Mouse (Mus musculus) heart, embryonic 16.5 days (tissue): ENCODE data around the gene Qrich2. TPM values are rescaled to one million over a fixed set of nuclear protein-coding genes. Genes with fewer than 3 reads are reported as not detected.

Experiments used
- ATAC-seq: fragments of 200-750 bp; cut with Nextera tagmentation; replicated peaks from 2 replicates; pipeline ENCODE4 v1.8.0; 2017; ENCODE audit warnings: moderate number of reproducible peaks; ENCODE audit not compliant: insufficient read depth, low FRiP score; ENCODE audit errors: extremely low read depth
- H3K27ac ChIP-seq: fragments of 300-500 bp; sonication (generic); 2 replicates; pipeline ENCODE4 v1.5.1; 2014; ENCODE audit warnings: mild to moderate bottlenecking, low read length, control low read depth, moderate library complexity
- H3K27me3 ChIP-seq: fragments of 300-500 bp; sonication (generic); 2 replicates; pipeline ENCODE4 v1.6.1; 2014; ENCODE audit warnings: low read length, mixed read lengths; ENCODE audit not compliant: control insufficient read depth, insufficient read depth
- H3K36me3 ChIP-seq: fragments of 300-500 bp; sonication (generic); 2 replicates; pipeline ENCODE4 v1.6.1; 2014; ENCODE audit not compliant: control insufficient read depth, insufficient read depth
- H3K4me1 ChIP-seq: fragments of 300-500 bp; sonication (generic); 2 replicates; pipeline ENCODE4 v1.6.1; 2014; ENCODE audit warnings: low read length, mixed read lengths; ENCODE audit not compliant: control insufficient read depth, insufficient read depth
- H3K4me2 ChIP-seq: fragments of 300-500 bp; sonication (generic); 2 replicates; pipeline ENCODE4 v1.6.1; 2014; ENCODE audit warnings: low read depth, mild to moderate bottlenecking, control low read depth, low read length
- H3K4me3 ChIP-seq: fragments of 300-500 bp; sonication (generic); 2 replicates; pipeline ENCODE4 v1.5.1; 2014; ENCODE audit warnings: mild to moderate bottlenecking, control low read depth, low read length
- H3K9ac ChIP-seq: fragments of 300-500 bp; sonication (generic); 2 replicates; pipeline ENCODE4 v1.6.1; 2014; ENCODE audit warnings: low read length, control low read depth
- H3K9me3 ChIP-seq: fragments of 300-500 bp; sonication (generic); replicated peaks from 2 replicates; pipeline ENCODE4 v1.6.1; 2016; ENCODE audit warnings: low read length; ENCODE audit not compliant: control insufficient read depth
- WGBS: fragments of 180-500 bp; shearing (Covaris S2); extraction: QIAGEN DNeasy Blood & Tissue Kit; methylation state at CpG from one replicate; pipeline ENCODE4 v1.1.7; 2014; 5-methylcytosine and 5-hydroxymethylcytosine counted together
- polyA plus RNA-seq: library from polyadenylated mRNA; unstranded; fragments of >200 nt; fragmentation: Nextera tagmentation; extraction: Ambion mirVana; gene quantifications from 2 replicates; pipeline ENCODE4 v1.2.1, GENCODE M21; 2015

Gene Qrich2
- polyA plus RNA-seq, 1 experiment from 2014 or later = 0.07 TPM

DNA sequence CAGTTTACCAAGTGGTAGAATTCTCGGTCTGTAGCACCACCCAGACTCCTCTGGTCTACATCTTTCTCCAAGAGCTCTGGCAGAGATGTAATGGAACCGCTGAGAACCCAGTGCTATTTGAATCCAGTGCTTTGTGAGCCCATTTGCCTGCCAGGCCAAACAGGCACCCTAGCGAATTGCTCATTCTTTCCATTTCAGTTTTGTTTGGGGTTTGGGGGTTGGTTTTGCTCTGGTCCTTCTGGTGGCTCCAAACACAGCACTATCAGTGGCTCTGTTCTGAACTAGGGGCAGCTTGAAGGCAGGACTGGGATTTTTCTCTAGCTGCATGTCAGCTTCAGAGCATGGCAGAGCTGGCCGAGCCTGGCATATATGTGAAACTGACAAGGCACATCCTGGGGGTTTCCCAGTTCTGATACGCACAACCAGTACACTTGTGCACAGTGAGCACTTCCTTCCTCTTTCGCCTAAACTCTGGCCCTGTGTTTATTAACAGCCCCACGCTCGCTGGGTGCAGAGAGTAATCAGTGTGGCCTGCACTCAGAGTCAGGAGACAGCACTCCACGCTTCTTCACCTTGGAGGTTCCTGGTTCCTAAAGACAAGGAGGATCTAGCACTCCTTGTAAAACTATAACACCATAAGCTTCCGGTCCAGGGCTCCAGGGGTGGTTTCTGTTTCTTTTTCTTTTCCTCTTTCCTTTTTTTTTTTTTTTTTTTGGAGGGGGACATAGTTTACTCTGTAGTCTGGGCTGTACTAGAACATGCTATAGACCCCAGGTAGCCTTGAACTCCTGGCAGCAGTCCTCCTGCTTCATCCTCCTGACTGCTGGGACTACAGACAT lies 42.0 kb downstream of the Qrich2 start:
- Histone ChIP-seq H3K4me2 (no peak overlapping the region), H3K9me3 (no peaks in the 10 kb centered on the region), H3K27me3 (no peaks in the 10 kb centered on the region), H3K9ac (0 out of 2 replicates have a peak overlapping the region, but pooled peaks have one; percentile 22), H3K36me3 (no peaks in the 10 kb centered on the region), H3K4me1 (peaks cover 5% of the 10 kb centered on the region; the same call in 1 of the 2 replicates), H3K4me3 (no peak overlapping the region), H3K27ac (peak overlapping the region; percentile 30)
- ATAC-seq = no peak
- WGBS = 74% methylated on average over 10 of the region's 10 CpGs

GRCm38 (mm10) chr11:116423214-116423613 lies 42.8 kb downstream of the Qrich2 start:
- WGBS = 79% methylated on average over 6 of the region's 6 CpGs
- ATAC-seq = no peak
- H3K4me1 ChIP-seq = peaks cover 2% of the 10 kb centered on the region

GRCm38 (mm10) chr11:116422562-116422961 lies 43.5 kb downstream of the Qrich2 start:
- ATAC-seq = no peak
- no peaks in the 10 kb centered on the region for H3K36me3 ChIP-seq
- H3K9ac ChIP-seq = no peak overlapping the region
- no peak overlapping the region for H3K4me2 ChIP-seq
- H3K4me3 ChIP-seq = no peak overlapping the region
- no peaks in the 10 kb centered on the region for H3K27me3 ChIP-seq
- H3K4me1 ChIP-seq = peaks cover 2% of the 10 kb centered on the region
- no peak overlapping the region for H3K27ac ChIP-seq
- no peaks in the 10 kb centered on the region for H3K9me3 ChIP-seq
- WGBS = 76% methylated on average over 2 of the region's 2 CpGs

More at GRCm38 (mm10) chr11:116423214-116423613, 42.8 kb downstream of the Qrich2 start:
- Histone ChIP-seq H3K36me3 (no peaks in the 10 kb centered on the region), H3K9ac (no peak overlapping the region), H3K27ac (no peak overlapping the region), H3K9me3 (no peaks in the 10 kb centered on the region), H3K4me2 (no peak overlapping the region), H3K4me3 (no peak overlapping the region), H3K27me3 (no peaks in the 10 kb centered on the region)

DNA sequence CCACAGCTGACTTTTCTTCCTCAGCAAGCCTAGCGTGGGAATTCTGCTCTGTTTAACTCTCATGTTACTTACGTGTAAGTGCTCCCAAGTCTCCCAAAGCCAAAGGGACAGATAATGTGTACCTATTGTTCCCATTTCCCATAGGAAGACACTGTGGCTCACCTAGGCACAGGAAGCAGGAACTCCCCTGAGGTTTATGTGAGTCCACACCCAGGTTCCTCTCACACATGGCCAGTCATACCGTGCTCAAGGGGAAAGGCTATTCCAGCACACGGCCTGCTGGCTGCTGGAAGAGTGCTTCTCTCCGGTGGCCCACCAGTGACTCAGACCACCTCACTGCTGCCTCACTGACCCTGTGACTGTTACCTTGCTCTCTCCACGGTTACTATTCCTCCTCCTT lies 44.9 kb downstream of the Qrich2 start:
- no peak overlapping the region for H3K9ac ChIP-seq
- no peak for ATAC-seq

GRCm38 (mm10) chr11:116418841-116419462 lies 47.1 kb downstream of the Qrich2 start:
- Histone ChIP-seq H3K9ac (no peak overlapping the region), H3K27me3 (no peaks in the 10 kb centered on the region), H3K9me3 (no peaks in the 10 kb centered on the region), H3K4me3 (no peak overlapping the region), H3K36me3 (no peaks in the 10 kb centered on the region), H3K27ac (peak overlapping the region; percentile 61), H3K4me2 (no peak overlapping the region), H3K4me1 (no peaks in the 10 kb centered on the region; the same call in 1 of the 2 replicates)
- ATAC-seq = no peak
- 80% methylated on average over 6 of the region's 6 CpGs for WGBS

More for the DNA sequence above, 44.9 kb downstream of the Qrich2 start:
- WGBS = 67% methylated on average over 6 of the region's 6 CpGs
- no peak overlapping the region for H3K4me2 ChIP-seq
- no peaks in the 10 kb centered on the region for H3K9me3 ChIP-seq
- peaks cover 2% of the 10 kb centered on the region for H3K4me1 ChIP-seq
- no peak overlapping the region for H3K27ac ChIP-seq
- no peaks in the 10 kb centered on the region for H3K27me3 ChIP-seq
- no peak overlapping the region for H3K4me3 ChIP-seq
- H3K36me3 ChIP-seq = no peaks in the 10 kb centered on the region

- Histone ChIP-seq H3K4me3 (no peak overlapping the region), H3K27me3 (no peaks in the 10 kb centered on the region), H3K4me1 (peaks cover 3% of the 10 kb centered on the region), H3K4me2 (no peak overlapping the region), H3K9me3 (no peaks in the 10 kb centered on the region), H3K27ac (peak overlapping the region; percentile 61), H3K9ac (no peak overlapping the region), H3K36me3 (no peaks in the 10 kb centered on the region)
- WGBS = 4% methylated on average over 2 of the region's 2 CpGs
- ATAC-seq = no peak
Measured at GRCm38 (mm10) chr11:116418194-116418840, 47.7 kb downstream of the Qrich2 start.

DNA sequence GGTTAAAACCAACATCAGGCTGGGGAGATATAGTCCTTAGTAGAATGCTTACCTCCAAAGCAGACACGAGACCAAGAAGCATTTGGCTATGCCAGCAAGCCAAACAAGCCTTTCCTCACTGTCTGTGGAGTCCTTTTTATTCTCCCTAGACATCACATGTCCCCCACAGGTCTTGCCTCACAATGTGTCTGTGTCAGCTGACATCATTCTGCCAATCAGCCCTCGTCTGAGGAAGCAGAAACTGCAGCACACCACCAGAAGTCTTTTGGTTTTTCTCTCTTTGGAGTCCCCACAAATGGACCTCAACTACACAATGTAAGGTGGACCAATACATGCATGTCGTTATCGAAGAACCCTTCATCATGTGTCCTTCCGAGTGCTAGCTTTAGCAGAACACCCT lies 49.0 kb downstream of the Qrich2 start:
- 93% methylated on average over 5 of the region's 5 CpGs for WGBS
- no peak overlapping the region for H3K4me2 ChIP-seq
- no peaks in the 10 kb centered on the region for H3K9me3 ChIP-seq
- H3K27ac ChIP-seq = no peak overlapping the region
- H3K9ac ChIP-seq = no peak overlapping the region
- peaks cover 7% of the 10 kb centered on the region for H3K4me1 ChIP-seq
- no peaks in the 10 kb centered on the region; the same call in 1 of the 2 replicates for H3K27me3 ChIP-seq
- H3K4me3 ChIP-seq = no peak overlapping the region
- H3K36me3 ChIP-seq = no peaks in the 10 kb centered on the region
- ATAC-seq = no peak

GRCm38 (mm10) chr11:116416196-116416943 lies 49.7 kb downstream of the Qrich2 start:
- peak overlapping the region; percentile 60 for H3K27ac ChIP-seq
- no peaks in the 10 kb centered on the region for H3K36me3 ChIP-seq
- H3K4me2 ChIP-seq = no peak overlapping the region
- WGBS = 60% methylated on average over 6 of the region's 6 CpGs
- peaks cover 14% of the 10 kb centered on the region for H3K4me1 ChIP-seq
- ATAC-seq = no peak
- no peaks in the 10 kb centered on the region for H3K9me3 ChIP-seq
- no peak overlapping the region for H3K9ac ChIP-seq
- no peaks in the 10 kb centered on the region; the same call in 1 of the 2 replicates for H3K27me3 ChIP-seq
- no peak overlapping the region for H3K4me3 ChIP-seq
